Mouse (Mus musculus) MEL (cell line): ENCODE data around the gene Ak5. TPM values are rescaled to one million over a fixed set of nuclear protein-coding genes. Genes with fewer than 3 reads are reported as not detected.

Experiments
- DNase-seq: peaks from one replicate; pipeline ENCODE4 v3.0.0; 2011; ENCODE audit warnings: low read depth, low spot score
- H3K27ac ChIP-seq: 2 replicates; pipeline ENCODE4 v1.5.1; 2012; ENCODE audit warnings: low read depth, mild to moderate bottlenecking, control low read depth, low read length, moderate library complexity; ENCODE audit not compliant: control insufficient read depth
- H3K27me3 ChIP-seq, 2 experiments: fragments of 150-350 bp in 1 of 2; sonication (generic) in 1 of 2; 2 replicates each; pipeline ENCODE4 v1.6.1; 2012; ENCODE audit warnings: low read length in 2 of 2, mild to moderate bottlenecking in 2 of 2, improper control_type of control experiment in 1 of 2, moderate library complexity in 1 of 2; ENCODE audit not compliant: insufficient read depth in 2 of 2, control insufficient read depth in 1 of 2
- H3K36me3 ChIP-seq, 2 experiments: 2 replicates each; pipeline ENCODE4 v1.6.1; 2012 to 2014; ENCODE audit warnings: low read length in 2 of 2, improper control_type of control experiment in 1 of 2, inconsistent platforms in 1 of 2, mild to moderate bottlenecking in 1 of 2; ENCODE audit not compliant: insufficient read depth in 2 of 2, control insufficient read depth in 1 of 2
- H3K4me1 ChIP-seq, 2 experiments: fragments of 150-350 bp in 1 of 2; sonication (generic) in 1 of 2; 2 replicates each; pipeline ENCODE4 v1.6.1; 2012; ENCODE audit warnings: low read length in 2 of 2, improper control_type of control experiment in 1 of 2, mild to moderate bottlenecking in 1 of 2; ENCODE audit not compliant: insufficient read depth in 2 of 2, control insufficient read depth in 1 of 2
- H3K4me3 ChIP-seq, 2 experiments: fragments of 150-350 bp in 1 of 2; sonication (generic) in 1 of 2; 2 replicates each; pipeline ENCODE4 v1.5.1; 2012; ENCODE audit warnings: low read depth in 2 of 2, low read length in 2 of 2, mild to moderate bottlenecking in 2 of 2, moderate library complexity in 2 of 2, control low read depth in 1 of 2, improper control_type of control experiment in 1 of 2; ENCODE audit not compliant: control insufficient read depth in 1 of 2, insufficient read depth in 1 of 2
- H3K79me2 ChIP-seq: 2 replicates; pipeline ENCODE4 v1.6.1; 2012; ENCODE audit warnings: mild to moderate bottlenecking, low read length, moderate library complexity; ENCODE audit not compliant: control insufficient read depth, poor library complexity, insufficient read depth
- H3K9ac ChIP-seq: 2 replicates; pipeline ENCODE4 v1.6.1; 2012; ENCODE audit warnings: low read depth, mild to moderate bottlenecking, control low read depth, low read length, moderate library complexity; ENCODE audit not compliant: control insufficient read depth, poor library complexity, severe bottlenecking
- H3K9me3 ChIP-seq: fragments of 150-350 bp; sonication (generic); replicated peaks from 2 replicates; pipeline ENCODE4 v1.6.1; 2012; ENCODE audit warnings: mild to moderate bottlenecking, low read length, improper control_type of control experiment, moderate library complexity; ENCODE audit not compliant: insufficient read depth
- E2F4 ChIP-seq: IDR thresholded peaks from 2 replicates; pipeline ENCODE4 v1.6.1; 2011; ENCODE audit warnings: low read depth, low read length, improper control_type of control experiment, borderline replicate concordance
- ELF1 ChIP-seq: IDR thresholded peaks from 2 replicates; pipeline ENCODE4 v1.6.1; 2014; ENCODE audit warnings: low read depth, mild to moderate bottlenecking, inconsistent platforms, low read length, improper control_type of control experiment, moderate library complexity
- ETS1 ChIP-seq: IDR thresholded peaks from 2 replicates; pipeline ENCODE4 v1.6.1; 2012; ENCODE audit warnings: low read depth, mild to moderate bottlenecking, inconsistent platforms, low read length, improper control_type of control experiment, moderate library complexity
- MAFK ChIP-seq: IDR thresholded peaks from 2 replicates; pipeline ENCODE4 v1.6.1; 2011; ENCODE audit warnings: low read depth, mild to moderate bottlenecking, low read length, improper control_type of control experiment, borderline replicate concordance
- MAZ ChIP-seq: IDR thresholded peaks from 2 replicates; pipeline ENCODE4 v1.6.1; 2012; ENCODE audit warnings: low read depth, mild to moderate bottlenecking, inconsistent platforms, low read length, improper control_type of control experiment
- MYB ChIP-seq: IDR thresholded peaks from 2 replicates; pipeline ENCODE4 v1.6.1; 2011; ENCODE audit warnings: mild to moderate bottlenecking, low read depth, low read length, improper control_type of control experiment
- NRF1 ChIP-seq: IDR thresholded peaks from 2 replicates; pipeline ENCODE4 v1.6.1; 2014; ENCODE audit warnings: low read depth, mild to moderate bottlenecking, inconsistent platforms, low read length, improper control_type of control experiment, moderate library complexity; ENCODE audit not compliant: poor library complexity, insufficient read depth, severe bottlenecking
- RAD21 ChIP-seq: IDR thresholded peaks from 2 replicates; pipeline ENCODE4 v1.6.1; 2011; ENCODE audit warnings: mild to moderate bottlenecking, low read depth, low read length, improper control_type of control experiment
- RCOR1 ChIP-seq: IDR thresholded peaks from 2 replicates; pipeline ENCODE4 v1.6.1; 2012; ENCODE audit warnings: low read depth, mild to moderate bottlenecking, inconsistent platforms, low read length, improper control_type of control experiment
- TAL1 ChIP-seq: IDR thresholded peaks from 2 replicates; pipeline ENCODE4 v1.6.1; 2012; ENCODE audit warnings: mild to moderate bottlenecking, inconsistent platforms, low read length, moderate library complexity, mixed read lengths
- TBP ChIP-seq: IDR thresholded peaks from 2 replicates; pipeline ENCODE4 v1.8.0; 2011; ENCODE audit warnings: low read depth, low read length, improper control_type of control experiment
- TCF12 ChIP-seq: IDR thresholded peaks from 2 replicates; pipeline ENCODE4 v1.6.1; 2014; ENCODE audit warnings: low read depth, mild to moderate bottlenecking, inconsistent platforms, low read length, improper control_type of control experiment, moderate library complexity
- UBTF ChIP-seq: IDR thresholded peaks from 2 replicates; pipeline ENCODE4 v1.6.1; 2012; ENCODE audit warnings: low read depth, mild to moderate bottlenecking, inconsistent platforms, low read length, improper control_type of control experiment, moderate library complexity, borderline replicate concordance; ENCODE audit not compliant: insufficient read depth
- USF2 ChIP-seq, 2 experiments: IDR thresholded peaks; 2 replicates each; pipeline ENCODE4 v1.6.1; 2011 to 2012; ENCODE audit warnings: improper control_type of control experiment in 2 of 2, low read length in 2 of 2, borderline replicate concordance in 1 of 2, inconsistent platforms in 1 of 2, low read depth in 1 of 2, mild to moderate bottlenecking in 1 of 2; ENCODE audit not compliant: insufficient read depth in 1 of 2
- polyA plus RNA-seq, 2 experiments: library from polyadenylated mRNA; stranded (reverse) in 1 of 2; unstranded in 1 of 2; fragments of >175 nt in 1 of 2; fragments of >200 nt in 1 of 2; gene quantifications; 2 replicates each; pipeline versions ENCODE4 v1.2.1 to v1.2.4; 2012; ENCODE audit warnings: low replicate concordance in 2 of 2, low read depth in 1 of 2; ENCODE audit not compliant: insufficient read length in 2 of 2, insufficient read depth in 1 of 2, missing spikeins in 1 of 2
- total RNA-seq: library from RNA; depleted of rRNA; stranded (reverse); fragments of 300-350 nt; gene quantifications from 2 replicates; pipeline ENCODE4 v1.2.3, GENCODE M21; 2012

Ak5 gene
- total and polyA plus RNA-seq, 3 experiments, result 0.06 to 0.31 TPM; not detected in 1

GRCm38 (mm10) chr3:152564516-152565113 lies 103.5 kb downstream of the Ak5 start (continued):
- no peak for TF ChIP-seq NRF1
- TF ChIP-seq ETS1, result peak; percentile 26; the same call in 1 of the 2 replicates

DNA sequence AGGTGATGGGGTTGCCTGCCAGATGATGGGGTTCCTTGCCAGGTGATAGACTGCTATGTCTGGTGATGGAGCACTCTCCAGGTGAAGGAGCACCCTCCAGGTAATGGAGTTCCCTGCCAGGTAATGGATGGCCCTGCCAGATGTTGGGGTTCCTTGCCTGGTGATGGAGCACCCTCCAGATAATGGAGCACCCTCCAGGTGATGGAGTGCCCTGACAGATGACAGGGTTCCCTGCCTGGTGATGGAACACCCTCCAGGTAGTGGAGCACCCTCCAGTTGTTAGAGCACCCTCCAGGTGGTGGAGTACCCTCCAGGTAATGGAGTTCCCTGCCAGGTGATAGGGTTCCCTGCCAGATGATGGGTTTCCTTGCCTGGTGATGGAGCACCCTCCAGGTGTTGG lies 104.3 kb downstream of the Ak5 start:
- no peak overlapping the region for H3K4me3 ChIP-seq
- DNase-seq, result no peak
- peaks cover 0 to 12% of the 10 kb centered on the region in 2 experiments; a peak in 2 of 4 replicates for H3K36me3 ChIP-seq
- no peaks in the 10 kb centered on the region for H3K79me2 ChIP-seq
- no peak overlapping the region for H3K27ac ChIP-seq
- no peaks in the 10 kb centered on the region for H3K9me3 ChIP-seq
- no peak for TF ChIP-seq MAFK
- TF ChIP-seq TCF12, result no peak
- TF ChIP-seq RAD21, result no peak
- no peak for TF ChIP-seq ETS1
- TF ChIP-seq ELF1, result no peak
- no peak for TF ChIP-seq NRF1
- TF ChIP-seq E2F4, result no peak
- no peak for TF ChIP-seq TBP
- no peak for TF ChIP-seq MAZ
- no peak for TF ChIP-seq TAL1
- no peak for TF ChIP-seq RCOR1
- H3K9ac ChIP-seq, result no peak overlapping the region
- peaks cover 9 to 14% of the 10 kb centered on the region in 2 experiments; a peak in 3 of 4 replicates for H3K4me1 ChIP-seq
- H3K27me3 ChIP-seq, result no peaks in the 10 kb centered on the region

GRCm38 (mm10) chr3:152561708-152562107 lies 106.5 kb downstream of the Ak5 start:
- H3K9ac ChIP-seq, result no peak overlapping the region
- no peaks in the 10 kb centered on the region for H3K9me3 ChIP-seq
- H3K4me3 ChIP-seq, result no peak overlapping the region
- DNase-seq, result no peak
- H3K27ac ChIP-seq, result no peak overlapping the region
- H3K27me3 ChIP-seq, result no peaks in the 10 kb centered on the region
- TF ChIP-seq ELF1 (no peak), ETS1 (no peak; the same call in 1 of the 2 replicates), MYB (no peak), MAZ (no peak), USF2 (IDR thresholded peaks at IDR 0.05; ENCODE audit: borderline replicate concordance in 1 of 2, insufficient read depth in 1 of 2, low read depth in 1 of 2, low read length in 2 of 2) (no peak), TCF12 (no peak), UBTF (no peak)
- H3K4me1 ChIP-seq, result peaks cover 12 to 18% of the 10 kb centered on the region in 2 experiments
- no peaks in the 10 kb centered on the region; the same call in 1 of the 2 replicates for H3K79me2 ChIP-seq
- H3K36me3 ChIP-seq, result peaks cover 0 to 22% of the 10 kb centered on the region in 2 experiments; a peak in 2 of 4 replicates
